In genomic region chr8:86595671-86596070, GRCm38 (mm10) we compare ENCODE assay signal across 19 mouse cellular contexts. TPM values are rescaled to one million over a fixed set of nuclear protein-coding genes. Genes with fewer than 3 reads are reported as not detected.
"Had no signal": no experiment of that assay in that cellular context is flagged by ENCODE, and none has a peak within 500 bp of the region (broad histone marks: within the 10 kb centered on the region; RNA-seq: fewer than 3 reads in every experiment).

No protein-coding gene starts in this region.

- ATAC-seq: midbrain, embryonic 16.5 days had no signal

- DNase-seq: lung, adult 18-20 months; lung, embryonic 14.5 days; lung, postnatal 10 days; lung, postnatal 4 days; midbrain, embryonic 14.5 days; right cerebral cortex, postnatal 14 days; thymus, adult 2 months; thymus, postnatal 25 days; thymus, postnatal 4 days had no signal

- H3K9me3 ChIP-seq: midbrain, embryonic 10.5 days; midbrain, embryonic 12.5 days; neural tube, embryonic 12.5 days; stomach, embryonic 15.5 days had no signal

- H3K27ac ChIP-seq: midbrain, embryonic 10.5 days; midbrain, embryonic 12.5 days; neural tube, embryonic 12.5 days; stomach, embryonic 15.5 days; stomach, postnatal 0 days had no signal

- H3K4me3 ChIP-seq: midbrain, embryonic 10.5 days; midbrain, embryonic 12.5 days; myocyte; neural tube, embryonic 12.5 days; stomach, embryonic 15.5 days had no signal

- H3K9ac ChIP-seq: lung, embryonic 14.5 days; midbrain, embryonic 12.5 days; neural tube, embryonic 12.5 days; stomach, embryonic 15.5 days had no signal

- H3K4me1 ChIP-seq: midbrain, embryonic 12.5 days; neural tube, embryonic 12.5 days; stomach, embryonic 15.5 days had no signal

- H3K36me3 ChIP-seq: midbrain, embryonic 10.5 days; midbrain, embryonic 12.5 days; neural tube, embryonic 12.5 days; stomach, embryonic 15.5 days had no signal

- H3K4me2 ChIP-seq: lung, embryonic 14.5 days; midbrain, embryonic 12.5 days; neural tube, embryonic 12.5 days; stomach, embryonic 15.5 days had no signal

- H3K27me3 ChIP-seq: midbrain, embryonic 12.5 days; neural tube, embryonic 12.5 days; stomach, embryonic 15.5 days had no signal

RNA-seq across cellular contexts. Expression of gene Abcc12, which starts 15.2 kb away (rescaled TPM):
- total RNA-seq: megakaryocyte, adult 5-6 weeks; megakaryocyte-erythroid progenitor cell, adult 5-6 weeks had no signal
- polyA plus RNA-seq: liver, embryonic 16.5 days; lung, embryonic 14.5 days; midbrain, embryonic 10.5 days; myocyte; neural tube, embryonic 12.5 days had no signal
